Mouse (Mus musculus): Measurements from ENCODE around the gene Naa40. TPM values are rescaled to one million over a fixed set of nuclear protein-coding genes. Genes with fewer than 3 reads are reported as not detected.

Naa40 gene
- polyA plus RNA-seq, 1 experiment, result 20.5 TPM

- TF ChIP-seq CTCF (IDR thresholded peaks at IDR 0.05; ENCODE audit: extremely low read depth, insufficient read depth, insufficient read length, insufficient replicate concordance) (no peak), POLR2A (IDR thresholded peaks at IDR 0.05; ENCODE audit: low read depth, low read length) (no peak)
- WGBS, result 55% methylated on average over 14 of the region's 14 CpGs
- Histone ChIP-seq H3K4me1 (ENCODE audit: control insufficient read depth, insufficient read depth, insufficient read length) (peaks cover 25% of the 10 kb centered on the region), H3K36me3 (ENCODE audit: control insufficient read depth, insufficient read depth, low read length) (no peaks in the 10 kb centered on the region), H3K27me3 (ENCODE audit: control insufficient read depth, insufficient read depth, low read length) (no peaks in the 10 kb centered on the region; the same call in 1 of the 2 replicates), H3K27ac (ENCODE audit: insufficient read depth, low read length) (no peak overlapping the region), H3K4me3 (ENCODE audit: extremely low read depth, insufficient read depth, insufficient read length) (no peak overlapping the region)
- no peak for DNase-seq (ENCODE audit: low read depth in 1 of 2, low spot score in 2 of 2)
Measured at GRCm38 (mm10) chr19:7265478-7266191, 24.7 kb upstream of the Naa40 start.

- Histone ChIP-seq H3K36me3 (ENCODE audit: control insufficient read depth, insufficient read depth, low read length) (no peaks in the 10 kb centered on the region), H3K4me1 (ENCODE audit: control insufficient read depth, insufficient read depth, insufficient read length) (peaks cover 24% of the 10 kb centered on the region), H3K27ac (ENCODE audit: insufficient read depth, low read length) (no peak overlapping the region), H3K4me3 (ENCODE audit: extremely low read depth, insufficient read depth, insufficient read length) (no peak overlapping the region), H3K27me3 (ENCODE audit: control insufficient read depth, insufficient read depth, low read length) (no peaks in the 10 kb centered on the region; the same call in 1 of the 2 replicates)
- 71% methylated on average over 6 of the region's 6 CpGs for WGBS
- no peak for TF ChIP-seq CTCF (IDR thresholded peaks at IDR 0.05; ENCODE audit: extremely low read depth, insufficient read depth, insufficient read length, insufficient replicate concordance)
- no peak for TF ChIP-seq POLR2A (IDR thresholded peaks at IDR 0.05; ENCODE audit: low read depth, low read length)
- no peak for DNase-seq (ENCODE audit: low read depth in 1 of 2, low spot score in 2 of 2)
Measured at GRCm38 (mm10) chr19:7264766-7265331, 23.9 kb upstream of the Naa40 start.

- Histone ChIP-seq H3K4me3 (ENCODE audit: extremely low read depth, insufficient read depth, insufficient read length) (no peak overlapping the region), H3K27me3 (ENCODE audit: control insufficient read depth, insufficient read depth, low read length) (no peaks in the 10 kb centered on the region; the same call in 1 of the 2 replicates), H3K36me3 (ENCODE audit: control insufficient read depth, insufficient read depth, low read length) (no peaks in the 10 kb centered on the region), H3K4me1 (ENCODE audit: control insufficient read depth, insufficient read depth, insufficient read length) (peaks cover 18% of the 10 kb centered on the region), H3K27ac (ENCODE audit: insufficient read depth, low read length) (no peak overlapping the region)
- WGBS, result 31% methylated on average over 9 of the region's 9 CpGs
- peak; percentile 93 for TF ChIP-seq CTCF (IDR thresholded peaks at IDR 0.05; ENCODE audit: extremely low read depth, insufficient read depth, insufficient read length, insufficient replicate concordance)
- no peak for TF ChIP-seq POLR2A (IDR thresholded peaks at IDR 0.05; ENCODE audit: low read depth, low read length)
- peak; percentile 48 to 80 for DNase-seq (ENCODE audit: low read depth in 1 of 2, low spot score in 2 of 2)
Measured at GRCm38 (mm10) chr19:7264088-7264765, 23.2 kb upstream of the Naa40 start.

- H3K27ac ChIP-seq (ENCODE audit: insufficient read depth, low read length), result no peak overlapping the region
- 86% methylated on average over 1 of the region's 1 CpGs for WGBS
- no peak for TF ChIP-seq POLR2A (IDR thresholded peaks at IDR 0.05; ENCODE audit: low read depth, low read length)
- TF ChIP-seq CTCF (IDR thresholded peaks at IDR 0.05; ENCODE audit: extremely low read depth, insufficient read depth, insufficient read length, insufficient replicate concordance), result no peak
- no peak overlapping the region for H3K4me3 ChIP-seq (ENCODE audit: extremely low read depth, insufficient read depth, insufficient read length)
- no peak for DNase-seq (ENCODE audit: low read depth in 1 of 2, low spot score in 2 of 2)
- H3K4me1 ChIP-seq (ENCODE audit: control insufficient read depth, insufficient read depth, insufficient read length), result peaks cover 7% of the 10 kb centered on the region
- H3K27me3 ChIP-seq (ENCODE audit: control insufficient read depth, insufficient read depth, low read length), result no peaks in the 10 kb centered on the region; the same call in 1 of the 2 replicates
- no peaks in the 10 kb centered on the region for H3K36me3 ChIP-seq (ENCODE audit: control insufficient read depth, insufficient read depth, low read length)
Measured at GRCm38 (mm10) chr19:7262592-7262991, 21.6 kb upstream of the Naa40 start.

GRCm38 (mm10) chr19:7261964-7262363 lies 21.0 kb upstream of the Naa40 start:
- TF ChIP-seq CTCF (IDR thresholded peaks at IDR 0.05; ENCODE audit: extremely low read depth, insufficient read depth, insufficient read length, insufficient replicate concordance) (no peak), POLR2A (IDR thresholded peaks at IDR 0.05; ENCODE audit: low read depth, low read length) (no peak)
- no peaks in the 10 kb centered on the region for H3K36me3 ChIP-seq (ENCODE audit: control insufficient read depth, insufficient read depth, low read length)
- peaks cover 1% of the 10 kb centered on the region; the same call in 1 of the 2 replicates for H3K4me1 ChIP-seq (ENCODE audit: control insufficient read depth, insufficient read depth, insufficient read length)
- DNase-seq (ENCODE audit: low read depth in 1 of 2, low spot score in 2 of 2), result no peak
- H3K4me3 ChIP-seq (ENCODE audit: extremely low read depth, insufficient read depth, insufficient read length), result no peak overlapping the region
- no peak overlapping the region for H3K27ac ChIP-seq (ENCODE audit: insufficient read depth, low read length)
- no peaks in the 10 kb centered on the region; the same call in 1 of the 2 replicates for H3K27me3 ChIP-seq (ENCODE audit: control insufficient read depth, insufficient read depth, low read length)
- 94% methylated on average over 3 of the region's 3 CpGs for WGBS

GRCm38 (mm10) chr19:7261476-7261875 lies 20.5 kb upstream of the Naa40 start:
- Histone ChIP-seq H3K4me1 (ENCODE audit: control insufficient read depth, insufficient read depth, insufficient read length) (no peaks in the 10 kb centered on the region), H3K36me3 (ENCODE audit: control insufficient read depth, insufficient read depth, low read length) (no peaks in the 10 kb centered on the region), H3K27ac (ENCODE audit: insufficient read depth, low read length) (no peak overlapping the region), H3K27me3 (ENCODE audit: control insufficient read depth, insufficient read depth, low read length) (no peaks in the 10 kb centered on the region), H3K4me3 (ENCODE audit: extremely low read depth, insufficient read depth, insufficient read length) (no peak overlapping the region)
- DNase-seq (ENCODE audit: low read depth in 1 of 2, low spot score in 2 of 2), result no peak
- WGBS, result 95% methylated on average over 1 of the region's 1 CpGs
- TF ChIP-seq CTCF (IDR thresholded peaks at IDR 0.05; ENCODE audit: extremely low read depth, insufficient read depth, insufficient read length, insufficient replicate concordance), result no peak
- no peak for TF ChIP-seq POLR2A (IDR thresholded peaks at IDR 0.05; ENCODE audit: low read depth, low read length)

Measured in spleen, adult 2 months (tissue).